Mouse (Mus musculus) forebrain, embryonic 11.5 days (tissue): ENCODE measurements around the gene Rcn3. TPM values are rescaled to one million over a fixed set of nuclear protein-coding genes. Genes with fewer than 3 reads are reported as not detected.

Experiments used
- ATAC-seq: fragments of 200-750 bp; cut with Nextera tagmentation; replicated peaks from 2 replicates; pipeline ENCODE4 v1.8.0; 2017; ENCODE audit warnings: moderate TSS enrichment; ENCODE audit not compliant: low FRiP score
- DNase-seq: peaks from one replicate; pipeline ENCODE4 v3.0.0-alpha.2; 2017; ENCODE audit warnings: low spot score
- H3K27ac ChIP-seq: fragments of 300-500 bp; sonication (generic); 2 replicates; pipeline ENCODE4 v1.5.1; 2014; ENCODE audit warnings: low read depth, low read length
- H3K27me3 ChIP-seq: fragments of 300-500 bp; sonication (generic); 2 replicates; pipeline ENCODE4 v1.6.1; 2014; ENCODE audit warnings: mild to moderate bottlenecking, low read length, mixed read lengths; ENCODE audit not compliant: control insufficient read depth, insufficient read depth
- H3K36me3 ChIP-seq: fragments of 300-500 bp; sonication (generic); 2 replicates; pipeline ENCODE4 v1.6.1; 2014; ENCODE audit warnings: mild to moderate bottlenecking, low read length, moderate library complexity, mixed read lengths; ENCODE audit not compliant: control insufficient read depth, insufficient read depth
- H3K4me1 ChIP-seq: fragments of 300-500 bp; sonication (generic); replicated peaks from 2 replicates; pipeline ENCODE4 v1.6.1; 2014; ENCODE audit warnings: low read length, mixed read lengths; ENCODE audit not compliant: control insufficient read depth, insufficient read depth
- H3K4me2 ChIP-seq: fragments of 300-500 bp; sonication (generic); 2 replicates; pipeline ENCODE4 v1.6.1; 2014; ENCODE audit warnings: low read depth, mild to moderate bottlenecking, low read length, moderate library complexity, mixed read lengths; ENCODE audit not compliant: severe bottlenecking
- H3K4me3 ChIP-seq: fragments of 300-500 bp; sonication (generic); 2 replicates; pipeline ENCODE4 v1.5.1; 2014; ENCODE audit warnings: low read depth, low read length
- H3K9ac ChIP-seq: fragments of 300-500 bp; sonication (generic); 2 replicates; pipeline ENCODE4 v1.6.1; 2014; ENCODE audit warnings: low read length
- H3K9me3 ChIP-seq: fragments of 300-500 bp; sonication (generic); 2 replicates; pipeline ENCODE4 v1.6.1; 2016; ENCODE audit warnings: low read length, mixed read lengths; ENCODE audit not compliant: control insufficient read depth
- WGBS: fragments of 180-500 bp; shearing (Covaris S2); extraction: QIAGEN DNeasy Blood & Tissue Kit; methylation state at CpG from one replicate; pipeline ENCODE4 v1.1.7; 2014; 5-methylcytosine and 5-hydroxymethylcytosine counted together
- polyA plus RNA-seq: library from polyadenylated mRNA; unstranded; fragments of >200 nt; fragmentation: Nextera tagmentation; extraction: Ambion mirVana; gene quantifications from 2 replicates; pipeline ENCODE4 v1.2.1, GENCODE M21; 2014

Gene Rcn3
- polyA plus RNA-seq, 1 experiment from 2014 or later: 110 TPM

DNA sequence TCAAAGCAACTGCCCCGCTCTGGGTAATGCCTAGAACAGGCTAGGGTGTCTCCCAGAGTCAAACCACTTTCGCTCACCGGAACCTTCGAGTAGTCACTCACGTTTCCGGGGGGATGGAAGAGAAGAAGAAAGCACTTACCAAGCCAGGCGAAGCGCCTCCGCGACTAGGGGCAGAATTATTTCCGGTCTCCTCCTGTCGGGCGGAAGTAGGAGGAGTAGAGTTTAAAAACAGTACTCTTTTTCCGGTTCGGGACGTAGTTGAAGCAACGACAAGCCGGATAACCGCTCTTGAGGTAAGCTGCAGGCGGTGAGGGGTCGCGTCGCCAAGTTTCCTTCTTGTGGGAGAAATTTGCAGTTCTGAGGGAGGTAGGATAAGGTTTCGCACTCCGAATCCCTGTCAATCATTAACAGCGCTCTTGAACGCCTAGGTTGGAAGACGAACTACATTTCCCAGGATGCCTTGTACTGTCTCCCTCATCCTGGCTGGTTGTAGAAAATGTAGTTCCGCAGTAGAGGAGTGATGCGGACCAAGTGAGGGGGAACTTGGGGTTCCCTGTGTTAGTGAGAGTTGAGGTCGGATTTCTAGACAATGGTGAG lies 29.7 kb downstream of the Rcn3 start, which contains the start of the genes Nosip and Prrg2:
Gene Nosip, plus strand, starts transcription at position 191 of the 597 bp plus-strand sequence.
Gene Prrg2, minus strand, starts transcription at position 439 of the 597 bp plus-strand sequence.
- under 1% methylated on average over 31 of the region's 31 CpGs for WGBS
- peak within 1 kb of the TSS; percentile 51 for H3K4me2 ChIP-seq
- no peaks in the 10 kb centered on the region for H3K9me3 ChIP-seq
- peaks cover 15% of the 10 kb centered on the region for H3K4me1 ChIP-seq
- no peaks in the 10 kb centered on the region for H3K36me3 ChIP-seq
- DNase-seq (peak; percentile 95), ATAC-seq (peak; percentile 87)
- H3K27ac ChIP-seq: peak within 1 kb of the TSS; percentile 66
- H3K27me3 ChIP-seq: no peaks in the 10 kb centered on the region
- H3K4me3 ChIP-seq: peak within 1 kb of the TSS; percentile 69
- peak within 1 kb of the TSS; percentile 71 for H3K9ac ChIP-seq

DNA sequence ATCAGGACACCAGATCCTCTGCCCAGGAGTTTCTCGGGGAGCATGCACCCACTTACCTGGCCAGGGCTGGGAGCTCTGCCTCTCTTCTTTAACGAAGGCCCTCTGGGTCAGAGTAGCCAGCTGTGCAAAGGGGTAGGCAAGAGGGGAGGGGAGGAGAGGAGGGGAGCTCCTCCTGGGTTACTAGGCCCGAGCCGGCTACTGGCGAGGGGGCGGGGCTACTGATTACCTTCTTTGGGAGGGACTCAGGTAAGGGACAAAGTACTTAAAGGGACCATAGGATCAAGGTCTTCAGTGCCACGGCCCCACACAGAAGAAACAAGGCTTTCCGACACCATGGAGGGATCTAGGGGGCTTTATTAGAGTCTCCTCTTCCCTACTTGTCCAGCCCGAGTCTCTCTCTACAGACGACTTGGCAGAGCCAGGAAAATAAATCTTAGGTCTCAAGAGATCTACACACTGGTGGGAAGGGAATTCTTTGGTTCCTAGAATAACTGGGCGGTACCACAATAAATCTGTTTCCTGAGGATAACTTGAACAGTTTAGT lies 30.4 kb downstream of the Rcn3 start:
- Histone ChIP-seq H3K4me3 (peak overlapping the region; percentile 69), H3K9me3 (no peaks in the 10 kb centered on the region), H3K36me3 (no peaks in the 10 kb centered on the region), H3K27ac (peak overlapping the region; percentile 7; the same call in 1 of the 2 replicates), H3K4me1 (peaks cover 15% of the 10 kb centered on the region), H3K9ac (peak overlapping the region; percentile 71), H3K4me2 (peak overlapping the region; percentile 49), H3K27me3 (no peaks in the 10 kb centered on the region)
- no peak for ATAC-seq
- 20% methylated on average over 11 of the region's 11 CpGs for whole genome bisulfite sequencing
- no peak for DNase-seq

DNA sequence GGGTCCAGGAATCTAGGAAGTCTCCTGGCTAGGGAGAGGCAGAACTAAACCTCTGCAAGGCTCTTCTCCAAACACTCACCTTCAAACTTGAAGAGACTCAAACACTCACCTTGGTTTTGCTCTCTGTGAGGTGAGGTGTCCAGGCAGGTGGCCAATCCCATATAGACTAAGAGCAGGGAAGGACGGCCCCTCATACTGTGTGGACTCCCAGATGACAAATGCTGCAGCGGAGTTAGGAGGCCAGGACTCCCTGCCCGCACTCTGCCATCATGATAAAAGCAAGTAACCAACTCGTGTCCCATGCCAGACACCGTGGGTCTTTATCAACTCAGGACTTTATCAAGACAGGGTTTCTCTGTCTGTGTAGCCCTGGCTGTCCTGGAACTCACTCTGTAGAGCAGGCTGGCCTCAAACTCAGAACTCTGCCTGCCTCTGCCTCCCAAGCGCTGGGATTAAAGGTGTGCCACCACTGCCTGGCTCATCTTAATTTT lies 31.3 kb downstream of the Rcn3 start:
- Histone ChIP-seq H3K4me1 (peaks cover 15% of the 10 kb centered on the region), H3K4me3 (no peak overlapping the region), H3K4me2 (no peak overlapping the region), H3K9me3 (no peaks in the 10 kb centered on the region), H3K36me3 (no peaks in the 10 kb centered on the region), H3K9ac (no peak overlapping the region), H3K27me3 (no peaks in the 10 kb centered on the region), H3K27ac (no peak overlapping the region)
- 85% methylated on average over 6 of the region's 6 CpGs for WGBS
- DNase-seq (no peak), ATAC-seq (no peak)

DNA sequence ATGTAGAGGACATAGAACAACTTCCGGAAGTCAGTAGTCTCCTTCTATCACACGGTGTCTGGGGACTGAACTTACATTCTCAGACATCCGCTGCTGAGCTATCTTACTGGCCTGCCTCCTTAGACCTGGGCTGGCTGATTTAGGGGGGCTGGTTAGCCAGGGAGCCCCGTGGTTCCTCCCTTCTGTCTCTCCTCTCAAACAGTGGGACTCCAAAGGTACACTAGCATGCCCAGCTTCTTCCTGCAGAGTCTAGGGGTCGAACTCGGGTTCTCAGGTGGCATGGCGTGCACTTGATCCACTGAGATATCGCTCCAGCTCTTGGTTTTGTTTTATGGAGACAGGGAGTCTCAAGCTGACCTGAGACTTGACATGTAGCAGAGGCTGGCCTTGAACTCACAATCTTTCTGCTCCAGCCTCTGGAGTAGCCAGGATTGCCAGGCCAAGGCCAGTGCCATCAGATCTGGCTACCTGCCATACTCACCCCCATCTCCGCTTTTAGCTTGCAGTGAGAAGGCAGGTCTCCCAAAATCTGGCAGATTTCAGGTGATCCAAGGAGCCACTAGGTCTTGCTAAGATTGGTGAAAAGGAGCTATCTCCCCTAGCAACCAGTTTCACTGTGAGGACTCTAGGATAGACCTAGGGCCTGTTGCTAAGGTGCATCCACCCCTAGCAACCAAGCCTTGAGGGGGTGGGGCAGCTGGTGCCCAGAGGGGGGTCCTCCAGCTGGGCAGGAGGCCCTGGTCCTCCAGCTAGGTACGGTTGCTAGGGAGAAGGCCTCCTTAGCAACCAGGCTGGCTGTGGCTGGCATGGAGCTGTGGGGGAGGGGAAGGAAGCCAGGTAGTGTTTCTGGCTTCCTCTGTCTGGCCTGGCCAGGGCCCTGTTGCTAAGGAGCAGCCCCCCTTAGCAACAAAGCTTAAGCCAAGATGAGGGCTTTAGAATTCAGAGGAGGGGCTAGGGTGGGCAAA lies 33.1 kb downstream of the Rcn3 start:
- no peaks in the 10 kb centered on the region for H3K27me3 ChIP-seq
- H3K9ac ChIP-seq: no peak overlapping the region
- ATAC-seq (no peak), DNase-seq (no peak)
- H3K4me2 ChIP-seq: 0 out of 2 replicates have a peak overlapping the region, but pooled peaks have one; percentile 11
- H3K4me3 ChIP-seq: no peak overlapping the region
- no peaks in the 10 kb centered on the region for H3K9me3 ChIP-seq
- peak overlapping the region; percentile 37; the same call in 1 of the 2 replicates for H3K27ac ChIP-seq
- 75% methylated on average over 10 of the region's 10 CpGs for WGBS
- H3K4me1 ChIP-seq: peaks cover 15% of the 10 kb centered on the region
- H3K36me3 ChIP-seq: no peaks in the 10 kb centered on the region

DNA sequence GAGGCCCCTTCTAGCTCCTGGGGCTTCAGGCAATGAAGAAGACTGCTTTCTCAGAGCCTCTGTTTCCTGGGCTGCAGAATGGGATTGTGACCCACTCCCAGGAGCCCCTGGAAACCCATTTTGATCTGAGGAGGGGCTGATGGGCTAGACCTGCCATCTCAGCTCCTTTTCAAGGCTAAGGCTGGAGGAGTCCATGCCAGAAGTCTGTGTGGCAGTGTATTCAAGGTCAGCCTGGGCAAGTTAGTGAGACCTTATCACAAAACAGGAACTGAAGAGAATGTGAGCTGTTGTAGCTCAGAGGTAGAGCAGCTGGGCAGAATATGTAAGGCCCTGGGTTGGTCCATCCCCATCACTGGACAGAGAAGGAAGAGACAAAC lies 35.1 kb downstream of the Rcn3 start:
- H3K4me1 ChIP-seq: peaks cover 14% of the 10 kb centered on the region
- H3K4me3 ChIP-seq: no peak overlapping the region
- H3K27ac ChIP-seq: no peak overlapping the region

DNA sequence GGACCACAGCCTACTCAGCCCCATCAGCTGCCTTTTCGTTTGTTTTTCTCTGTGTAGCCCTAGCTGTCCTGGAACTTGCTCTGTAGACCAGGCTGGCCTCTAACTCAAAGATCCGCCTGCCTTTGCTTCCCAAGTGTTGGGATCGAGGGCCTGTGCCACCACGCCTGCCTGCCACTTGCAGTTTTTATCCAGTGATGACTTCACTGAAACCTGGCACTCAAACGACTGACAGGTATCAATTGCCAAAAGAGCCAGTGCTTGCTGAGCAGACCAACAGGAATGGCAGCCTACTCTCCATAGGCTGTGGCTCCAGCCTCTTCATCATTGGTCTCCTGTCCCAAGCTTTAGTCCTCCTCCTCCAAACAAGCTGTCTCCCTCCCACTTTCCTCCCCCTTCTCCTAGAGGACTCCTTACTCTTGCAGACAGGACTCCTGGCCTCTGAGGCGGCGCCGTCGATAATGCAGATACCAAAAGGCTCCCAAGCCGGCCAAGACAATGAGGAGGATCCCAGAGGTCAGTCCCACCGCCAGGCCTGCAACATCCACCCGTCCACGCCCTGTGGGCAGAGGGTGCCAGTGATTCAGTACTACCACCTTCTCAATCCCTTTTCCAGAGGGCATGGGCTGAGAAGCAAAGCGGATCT lies 35.6 kb downstream of the Rcn3 start:
- Histone ChIP-seq H3K27ac (no peak overlapping the region), H3K36me3 (no peaks in the 10 kb centered on the region), H3K9me3 (no peaks in the 10 kb centered on the region), H3K4me3 (no peak overlapping the region), H3K4me1 (peaks cover 12% of the 10 kb centered on the region), H3K9ac (no peak overlapping the region), H3K27me3 (no peaks in the 10 kb centered on the region), H3K4me2 (no peak overlapping the region)
- ATAC-seq: no peak
- 62% methylated on average over 14 of the region's 14 CpGs for WGBS
- DNase-seq: no peak

More for the DNA sequence above, 35.1 kb downstream of the Rcn3 start:
- Histone ChIP-seq H3K27me3 (no peaks in the 10 kb centered on the region), H3K36me3 (no peaks in the 10 kb centered on the region), H3K4me2 (no peak overlapping the region), H3K9ac (no peak overlapping the region), H3K9me3 (no peaks in the 10 kb centered on the region)
- no peak for DNase-seq
- ATAC-seq: no peak

DNA sequence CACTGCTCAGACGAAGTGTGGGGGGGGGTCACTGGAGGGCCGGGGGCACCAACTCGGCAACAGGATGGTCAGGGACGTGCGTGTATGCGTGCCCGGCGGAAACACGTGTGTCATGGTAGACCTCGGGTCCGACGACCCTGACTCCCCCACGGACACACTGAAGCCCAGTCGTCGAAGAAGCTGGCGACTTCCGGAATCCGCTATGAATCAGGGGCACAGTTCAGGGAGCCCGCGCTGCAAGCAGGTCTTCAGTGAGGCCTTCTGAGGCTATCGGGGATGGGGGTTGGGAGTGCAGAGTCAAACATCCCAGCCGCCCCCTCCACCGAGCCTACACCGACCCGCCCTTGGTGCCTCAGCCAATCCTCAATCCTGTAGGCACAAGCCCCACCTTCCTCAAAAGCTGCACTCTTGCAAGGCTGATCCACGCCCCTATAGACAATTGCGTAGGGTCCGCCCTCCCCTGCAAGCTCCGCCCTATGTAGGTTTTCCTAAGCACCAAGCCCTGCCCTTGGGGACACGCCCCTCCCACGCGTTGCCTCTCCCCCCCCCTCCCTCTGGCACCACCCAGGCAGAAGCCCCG lies 38.0 kb downstream of the Rcn3 start:
- DNase-seq: peak; percentile 96
- peak overlapping the region; percentile 98 for H3K4me2 ChIP-seq
- H3K4me1 ChIP-seq: peaks cover 7% of the 10 kb centered on the region; the same call in 1 of the 2 replicates
- peak; percentile 91 for ATAC-seq
- H3K27ac ChIP-seq: peak overlapping the region; percentile 99
- H3K4me3 ChIP-seq: peak overlapping the region; percentile 76
- under 1% methylated on average over 32 of the region's 33 CpGs for WGBS
- peak overlapping the region; percentile 85 for H3K9ac ChIP-seq
- H3K36me3 ChIP-seq: peaks cover 13% of the 10 kb centered on the region; the same call in 1 of the 2 replicates
- no peaks in the 10 kb centered on the region for H3K9me3 ChIP-seq
- H3K27me3 ChIP-seq: no peaks in the 10 kb centered on the region
